Mouse (Mus musculus) heart, postnatal 10 days (tissue): ENCODE results near the gene Tdrd7. TPM values are rescaled to one million over a fixed set of nuclear protein-coding genes. Genes with fewer than 3 reads are reported as not detected.

ENCODE experiments used
- DNase-seq, 2 experiments: peaks; one replicate each; pipeline ENCODE4 v3.0.0; 2021
- intact Hi-C: fragments of 180-260 bp; cut with DNase I; formaldehyde crosslinking; loops from one replicate; pipeline ENCODE4 v1.15.1; 2025
- total RNA-seq, 2 experiments: library from RNA; stranded (reverse); gene quantifications; 2 replicates each; pipeline ENCODE4 v1.2.3; 2021

Gene Tdrd7
- total RNA-seq, 2 experiments from 2014 or later = 16.9 to 18.5 TPM

GRCm38 (mm10) chr4:46072631-46073030 is 107.5 kb downstream of the Tdrd7 start:
- DNase-seq = no peak
- intact Hi-C loops = no loop called here

DNA sequence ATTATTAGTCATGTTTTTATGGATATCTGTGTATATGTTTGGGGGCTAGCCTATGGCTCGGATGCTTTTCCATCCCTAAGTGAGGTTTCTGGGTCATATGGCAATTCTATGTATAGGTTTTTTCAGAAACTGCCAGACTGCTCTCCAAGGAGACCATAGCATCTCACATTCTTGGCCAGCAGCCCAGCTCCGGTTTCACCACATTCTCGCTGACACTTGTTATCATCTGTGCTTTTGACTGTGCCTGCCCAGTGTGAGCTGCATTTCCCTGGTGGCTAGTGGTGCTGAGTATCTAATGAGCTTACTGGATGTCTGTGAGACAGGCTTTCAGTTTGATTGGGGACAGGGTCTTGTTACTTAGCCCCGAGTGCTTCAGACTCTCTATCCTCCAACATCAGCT is 108.6 kb downstream of the Tdrd7 start:
- DNase-seq = peak; percentile 78 to 85
- intact Hi-C loops = no loop called here

DNA sequence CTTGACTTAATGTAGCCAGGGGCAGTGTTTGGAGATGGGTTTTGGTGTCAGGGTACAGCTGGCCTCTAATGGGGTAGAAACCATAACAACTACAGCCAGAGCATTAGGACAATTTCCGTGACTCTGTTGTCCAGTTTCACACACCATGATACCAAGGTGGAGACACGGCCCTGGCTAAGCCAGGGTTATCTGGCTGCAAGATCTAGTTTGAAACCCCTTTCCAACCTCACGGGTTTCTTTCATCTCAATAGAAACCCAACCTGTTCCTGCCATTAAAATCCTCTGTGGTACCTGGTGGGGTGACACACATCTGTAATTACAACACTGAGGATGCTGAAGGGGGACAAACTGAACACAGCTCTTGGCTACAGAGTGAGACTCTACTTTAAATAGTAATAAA is 110.5 kb downstream of the Tdrd7 start:
- DNase-seq = no peak
- intact Hi-C loops = no loop called here

DNA sequence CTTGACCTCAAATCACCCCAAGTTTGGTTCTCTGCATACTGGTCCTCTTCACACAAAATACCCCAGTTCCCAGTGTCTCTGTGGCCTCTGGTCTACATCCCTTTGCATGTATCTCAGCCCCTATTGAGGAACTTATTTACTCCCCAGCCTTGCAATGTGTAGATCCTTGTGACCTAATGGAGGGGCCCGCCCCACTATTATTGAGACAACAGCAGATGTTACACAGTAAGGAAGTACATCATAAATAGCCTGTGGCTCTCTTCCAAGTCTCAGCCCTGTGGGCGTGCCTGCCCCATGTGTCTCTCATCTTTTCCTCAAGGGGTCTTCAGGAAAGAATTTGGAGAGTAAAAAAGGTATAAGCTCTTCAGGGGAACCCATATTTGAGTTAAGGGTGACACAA is 111.8 kb downstream of the Tdrd7 start:
- intact Hi-C loops = no loop called here
- peak in 1 of 2 experiments; percentile 23 for DNase-seq

- intact Hi-C loops = no loop called here
- DNase-seq = no peak
These were observed 115.1 kb downstream of the Tdrd7 start for GRCm38 (mm10) chr4:46080261-46080660.

- DNase-seq = no peak
- intact Hi-C loops = no loop called here
These were observed 117.4 kb downstream of the Tdrd7 start for GRCm38 (mm10) chr4:46082555-46082954.

Other genes starting within 250 kb of the Tdrd7 start
- gene Aldh1b1, start 166.3 kb upstream of the Tdrd7 start, total RNA-seq = 10 to 100 TPM; 44.4 to 45.5 TPM
- 1 to 10 TPM; 2.6 to 3.8 TPM for gene Igfbpl1, start 138.4 kb upstream of the Tdrd7 start, total RNA-seq
- not detected for gene Stra6l, start 116.7 kb upstream of the Tdrd7 start, total RNA-seq
- not detected for gene Ccdc180, start 75.0 kb upstream of the Tdrd7 start, total RNA-seq
- 100 to 1,000 TPM; 263 to 279 TPM for gene Tmod1, start 73.6 kb downstream of the Tdrd7 start, total RNA-seq
- gene Ncbp1, start 173.3 kb downstream of the Tdrd7 start, total RNA-seq = 10 to 100 TPM; 28.3 to 30.2 TPM
- gene Tstd2, start 173.4 kb downstream of the Tdrd7 start, total RNA-seq = 10 to 100 TPM; 16.3 to 20.7 TPM
- gene Xpa, start 231.0 kb downstream of the Tdrd7 start, total RNA-seq = 10 to 100 TPM; 10.2 to 14.2 TPM